Mouse (Mus musculus) thymus, postnatal 36 days (tissue): ENCODE data around the gene Gpr27.

Experiments
- DNase-seq, 2 experiments: peaks; one replicate each; pipeline ENCODE4 v3.0.0; 2022; ENCODE audit warnings: mixed read lengths in 2 of 2

Gpr27 gene

DNA sequence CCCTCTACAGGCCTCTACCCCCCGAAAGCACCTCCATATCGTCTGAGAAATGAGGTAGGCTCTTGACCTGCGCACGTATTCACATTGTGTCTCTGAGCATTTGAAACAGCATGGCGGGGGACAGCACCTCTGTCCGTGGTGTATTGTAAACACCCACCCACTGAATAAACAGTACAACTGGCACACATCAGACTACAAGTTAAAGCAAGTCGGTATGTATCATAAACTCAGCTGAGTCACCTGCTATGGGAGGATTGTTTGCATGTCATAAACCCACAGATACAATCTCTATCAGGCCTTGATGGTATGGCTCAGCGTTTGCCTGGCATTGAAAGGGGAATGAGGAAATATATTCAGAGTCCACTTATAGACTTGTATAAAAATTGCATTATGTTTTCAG is 15.2 kb upstream of the Gpr27 start:
- no peak for DNase-seq

DNA sequence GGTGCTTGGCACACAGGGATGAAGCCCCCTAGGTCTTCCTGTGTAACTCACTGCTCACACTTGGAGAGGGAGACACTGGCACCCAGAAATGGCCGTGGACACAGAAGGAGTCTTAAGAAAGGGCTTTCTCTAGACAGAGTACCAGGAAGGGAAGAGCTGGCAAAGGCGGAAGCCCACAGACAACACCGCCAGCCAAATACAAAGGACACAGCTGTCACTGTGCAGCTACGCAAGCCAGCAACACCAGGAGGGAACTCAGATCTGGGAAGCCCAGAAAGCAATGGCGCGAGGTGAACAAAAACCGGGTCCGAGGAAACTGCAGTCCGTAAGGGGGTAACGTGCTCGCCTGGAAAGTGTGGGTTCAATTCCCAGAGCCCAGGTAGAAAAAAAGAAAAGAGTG is 14.4 kb upstream of the Gpr27 start:
- no peak for DNase-seq

DNA sequence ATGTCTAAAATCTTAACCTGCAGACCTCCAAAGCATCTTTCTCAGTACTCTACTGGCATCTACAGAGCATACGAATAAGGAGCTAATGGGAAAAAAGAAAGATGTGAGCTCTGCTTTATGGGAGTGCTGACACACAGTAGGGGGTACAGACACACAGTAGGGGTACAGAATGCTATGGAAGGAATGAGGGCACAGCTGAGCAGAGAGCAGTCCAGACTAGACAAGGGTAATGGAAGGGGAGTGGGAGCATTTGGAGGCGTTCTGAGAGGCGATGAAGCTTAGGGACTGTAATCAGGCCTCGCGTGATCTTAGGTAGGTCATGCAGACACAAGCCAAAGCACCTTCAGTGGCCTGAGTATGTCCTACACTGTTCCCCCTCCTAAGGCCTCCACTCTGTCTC is 8.5 kb upstream of the Gpr27 start:
- DNase-seq: no peak

DNA sequence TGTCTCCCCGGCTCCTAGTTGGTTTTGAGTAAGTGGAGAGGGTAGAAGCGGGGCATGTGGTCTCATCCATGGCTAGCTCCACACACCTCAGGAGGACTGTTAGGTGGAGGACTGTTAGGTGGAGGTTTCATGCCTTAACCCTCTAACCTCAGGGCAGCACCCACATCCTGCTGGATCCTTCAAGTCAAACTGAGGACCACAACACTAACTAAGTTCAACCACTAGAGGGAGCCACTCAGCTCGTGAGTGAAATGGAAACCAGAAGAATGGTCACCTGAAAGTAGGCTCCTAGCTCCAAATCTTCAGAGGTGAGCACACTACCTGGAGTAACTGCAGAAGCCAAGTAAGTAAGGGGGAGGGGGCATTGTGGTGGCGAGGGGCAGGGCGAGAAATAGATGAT is 7.6 kb upstream of the Gpr27 start:
- peak; percentile 11 to 26 for DNase-seq

GRCm38 (mm10) chr6:99688513-99688912 is 4.0 kb upstream of the Gpr27 start:
- no peak for DNase-seq

DNA sequence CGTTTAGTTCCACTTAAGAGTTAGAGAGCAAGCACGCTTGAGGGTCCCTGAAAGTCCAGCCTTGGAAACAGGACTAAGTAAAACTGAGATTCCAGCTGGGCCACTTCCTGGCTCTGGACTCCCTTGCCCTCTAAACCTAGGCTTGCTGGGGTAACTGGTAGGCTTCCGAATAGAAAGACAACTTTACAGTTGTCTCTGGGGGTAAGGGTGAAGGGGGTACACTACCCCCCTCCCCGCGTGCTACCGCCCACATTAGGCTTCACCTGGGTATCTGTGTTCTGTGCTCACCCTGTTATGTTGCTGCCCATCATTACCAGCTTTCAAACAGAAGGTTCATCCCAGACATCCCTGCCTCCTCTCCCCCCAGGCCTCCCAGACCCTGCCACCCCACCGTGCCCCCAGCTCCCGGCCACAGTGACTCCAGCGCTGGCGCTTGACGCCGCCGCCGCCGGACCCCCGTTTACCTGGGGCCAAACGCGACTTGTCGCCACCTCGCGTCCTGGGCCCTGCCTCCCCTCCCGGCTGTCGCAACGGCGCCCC is 743 bp upstream of the Gpr27 start:
- DNase-seq: no peak

GRCm38 (mm10) chr6:99692916-99693841 is 700 bp downstream of the Gpr27 start:
- no peak for DNase-seq

DNA sequence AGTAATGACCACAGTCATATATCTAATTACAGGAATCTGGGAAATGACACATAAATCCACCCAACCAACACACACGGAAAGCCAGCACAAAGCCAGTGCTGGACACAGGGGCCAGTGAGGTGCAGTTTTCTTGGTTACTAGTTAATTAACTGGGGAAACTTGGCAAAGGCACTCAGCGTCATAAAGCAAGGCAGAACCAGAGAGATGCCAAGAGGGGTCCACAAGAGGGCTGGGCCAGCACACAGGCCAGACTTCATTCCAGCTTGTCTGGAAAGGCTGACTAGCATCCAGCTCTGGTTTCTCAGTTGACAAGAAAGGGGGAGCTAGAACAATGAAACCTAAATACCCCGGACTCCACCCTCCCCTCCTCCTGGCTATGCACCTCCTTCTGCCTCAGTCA is 8.0 kb downstream of the Gpr27 start:
- no peak for DNase-seq

- no peak for DNase-seq
Measured at GRCm38 (mm10) chr6:99711576-99712101, 19.2 kb downstream of the Gpr27 start.

GRCm38 (mm10) chr6:99713256-99713655 is 20.8 kb downstream of the Gpr27 start:
- no peak for DNase-seq

DNA sequence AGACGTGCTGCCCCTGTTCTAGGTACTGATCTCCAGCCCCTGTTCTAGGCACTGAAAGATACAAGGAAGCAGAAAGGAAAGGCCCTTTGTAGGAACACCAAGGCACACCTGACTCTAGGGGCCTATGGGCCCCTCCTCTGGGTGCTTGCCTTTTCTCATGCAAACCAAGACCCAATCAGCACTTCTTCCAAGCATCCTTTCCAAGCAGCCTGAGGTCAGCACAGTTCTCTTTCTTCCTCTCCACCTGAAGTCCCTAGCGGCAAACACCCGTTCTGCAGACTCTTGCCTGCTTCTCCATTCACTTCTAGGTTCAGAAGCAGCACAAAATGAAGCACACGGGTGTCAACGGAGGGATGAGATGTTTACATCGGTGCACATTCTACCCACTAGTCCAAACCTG is 22.7 kb downstream of the Gpr27 start:
- DNase-seq: no peak

DNA sequence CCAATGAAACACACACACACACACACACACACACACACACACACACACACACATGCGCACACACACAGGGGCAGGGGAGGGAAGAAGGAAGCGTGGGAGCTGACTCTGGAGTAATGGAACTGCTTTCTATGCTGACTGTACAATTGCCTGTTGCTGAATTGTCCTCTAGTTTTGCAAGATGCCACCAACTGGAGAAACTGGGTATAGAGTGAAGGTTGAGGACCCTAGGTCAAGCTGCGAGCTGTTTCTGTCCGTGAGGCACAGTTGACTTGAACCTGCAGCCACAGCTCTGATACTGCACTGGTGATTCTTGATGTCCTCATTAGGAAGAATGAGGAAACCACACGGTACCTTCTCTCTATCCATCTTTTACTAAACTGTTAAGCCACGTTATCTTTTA is 23.4 kb downstream of the Gpr27 start:
- DNase-seq: no peak

- no peak for DNase-seq
Measured at GRCm38 (mm10) chr6:99721032-99721431, 28.6 kb downstream of the Gpr27 start.

DNA sequence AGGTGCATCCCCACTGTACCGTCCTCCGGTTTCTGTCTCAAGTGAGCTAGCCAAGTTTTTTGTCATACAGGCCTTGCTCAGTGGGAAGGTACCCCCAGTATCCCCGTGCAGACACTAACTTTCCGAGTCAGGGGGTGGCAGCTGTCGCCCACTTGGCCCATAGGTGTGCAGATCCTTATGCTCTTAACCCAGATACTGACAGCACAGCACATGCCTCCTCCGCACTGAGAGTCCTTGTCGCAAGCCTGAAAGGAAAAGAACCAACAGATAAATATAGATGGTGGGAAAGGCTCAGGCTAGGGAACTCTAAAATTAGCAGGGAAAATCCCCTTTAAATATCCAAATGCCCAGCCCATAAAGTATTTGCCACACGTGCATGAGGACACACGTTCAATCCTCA is 29.9 kb downstream of the Gpr27 start:
- DNase-seq: no peak

DNA sequence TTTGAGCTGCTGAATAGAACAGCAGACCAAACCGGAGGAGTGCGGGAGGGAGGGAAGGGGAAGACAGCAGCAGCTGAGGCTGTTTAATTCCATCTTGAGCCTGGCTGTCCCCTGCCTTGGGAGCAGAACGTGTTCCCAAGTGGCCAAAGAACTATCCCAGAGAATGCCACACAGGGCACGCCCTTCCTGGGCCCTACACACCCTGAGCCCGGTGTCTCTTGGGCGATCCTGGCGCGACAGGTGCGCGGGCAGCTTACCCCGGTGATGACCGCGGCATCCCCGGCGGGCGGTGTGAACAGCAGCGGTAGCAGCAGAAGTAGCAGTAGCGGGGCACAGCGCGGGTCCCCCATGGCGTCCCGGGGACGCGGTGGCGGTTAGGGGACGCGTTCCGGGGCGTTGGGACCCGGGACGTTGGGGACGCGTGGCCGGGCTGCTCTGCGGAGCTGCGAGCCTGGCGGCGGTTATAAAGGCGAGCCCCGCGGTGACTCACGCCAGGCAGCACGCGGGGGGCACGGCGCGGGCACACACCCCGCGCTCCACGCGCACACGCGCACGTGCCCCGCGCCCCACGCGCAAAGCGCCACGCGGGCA is 33.6 kb downstream of the Gpr27 start, which contains the start of gene Prok2:
TSS of gene Prok2 (minus strand) at position 422 of the 591 bp plus-strand sequence.
- no peak for DNase-seq

DNA sequence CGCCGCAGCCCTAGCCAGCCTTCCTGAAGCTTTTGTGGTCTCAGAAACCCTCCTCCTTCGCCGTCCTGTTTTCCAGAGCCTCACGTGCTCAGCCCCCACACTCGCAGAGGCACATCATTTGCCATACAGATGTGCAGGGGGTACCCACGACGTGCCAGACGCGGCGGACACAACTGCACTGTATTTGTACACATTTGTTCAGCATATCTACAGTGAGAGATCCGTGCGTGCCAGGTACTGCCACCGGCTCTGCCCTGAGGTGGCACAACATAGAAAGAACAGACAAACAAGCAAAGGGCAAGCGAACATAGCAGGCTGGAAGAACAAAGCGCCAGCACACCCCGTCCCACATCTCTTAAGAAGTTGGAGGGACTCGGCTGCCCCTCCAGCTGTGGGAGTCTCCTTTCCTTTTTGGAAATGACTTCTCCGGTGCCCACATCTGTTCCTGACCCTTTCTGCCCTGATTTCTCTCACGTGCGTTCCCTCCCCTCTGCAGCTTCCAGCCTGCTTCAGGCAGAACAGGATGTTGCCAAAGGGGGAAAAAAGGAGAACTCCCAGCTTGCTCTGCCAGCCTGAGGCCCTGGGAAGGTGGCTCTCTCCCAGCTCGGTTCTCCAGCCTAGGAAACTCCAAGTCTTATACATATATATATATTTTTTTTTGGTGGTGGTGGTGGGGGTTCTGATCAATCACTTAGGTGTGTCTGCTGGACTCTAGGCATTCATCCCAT is 34.3 kb downstream of the Gpr27 start:
- DNase-seq: no peak

- DNase-seq: no peak
Measured at GRCm38 (mm10) chr6:99729853-99730252, 37.4 kb downstream of the Gpr27 start.

DNA sequence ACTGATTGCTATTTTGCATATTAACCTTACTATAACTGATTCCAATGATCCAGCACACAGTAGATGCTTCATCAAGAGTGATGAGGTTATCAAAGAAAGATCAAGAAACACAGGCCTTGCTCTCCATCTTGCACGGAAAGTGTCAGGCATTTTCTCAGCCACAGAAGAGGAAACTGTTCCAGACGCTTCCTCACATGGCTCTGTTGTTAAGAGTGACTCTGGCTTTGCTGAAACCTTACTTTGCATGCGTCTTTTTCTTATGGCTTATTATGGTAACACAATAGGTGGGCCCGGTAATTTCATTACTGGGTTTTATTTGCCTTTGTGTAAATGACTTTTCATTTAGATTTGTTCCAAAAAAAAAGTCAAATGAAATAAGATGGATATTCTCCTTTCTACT is 39.4 kb downstream of the Gpr27 start:
- no peak for DNase-seq

GRCm38 (mm10) chr6:99732673-99733072 is 40.2 kb downstream of the Gpr27 start:
- DNase-seq: no peak

DNA sequence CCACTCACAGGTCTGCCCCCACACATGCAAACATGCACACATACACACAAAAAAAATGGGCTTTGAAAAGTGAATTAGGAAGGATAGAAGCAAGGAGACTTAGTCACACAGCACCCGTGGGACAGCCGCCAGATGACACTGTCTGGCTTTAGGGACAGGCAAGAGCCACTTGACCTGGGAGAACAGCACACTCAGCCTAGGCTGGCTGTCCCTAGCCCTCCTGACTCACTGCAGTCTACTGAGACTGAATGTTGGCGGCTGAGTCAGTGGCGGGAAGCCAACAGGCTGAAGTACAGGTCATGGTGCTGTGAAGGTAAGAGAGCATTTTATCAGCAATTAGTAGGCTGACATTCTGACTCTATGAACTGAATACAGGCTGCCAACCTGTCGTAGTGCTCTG is 42.2 kb downstream of the Gpr27 start:
- no peak for DNase-seq

DNA sequence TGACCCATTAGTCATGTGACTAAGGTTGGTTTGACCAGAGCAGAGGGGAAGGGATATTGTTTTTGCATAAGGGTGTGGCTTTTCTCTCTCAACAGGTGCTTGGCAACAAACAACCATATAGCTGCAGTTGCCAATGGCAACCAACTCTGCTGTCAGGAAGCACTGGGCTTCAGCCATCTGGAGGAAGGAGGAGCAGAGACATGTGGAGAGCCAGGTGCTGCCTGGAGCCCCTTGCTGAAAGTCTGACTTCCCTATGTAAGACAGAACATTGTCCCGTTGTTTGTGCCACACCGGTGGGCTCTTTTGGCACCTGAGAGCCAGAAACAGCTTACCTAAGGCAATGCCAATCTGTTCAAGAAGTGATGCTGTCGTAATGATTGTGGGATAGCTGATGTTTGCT is 50.4 kb downstream of the Gpr27 start:
- DNase-seq: no peak
